Mouse (Mus musculus) adrenal gland (tissue): ENCODE measurements around the gene Rapsn.

ENCODE experiments used
- intact Hi-C: fragments of 180-260 bp; cut with DNase I; formaldehyde crosslinking; loops from one replicate; pipeline ENCODE4 v1.15.1; 2025

Rapsn gene

GRCm38 (mm10) chr2:91053181-91053933 lies 17.9 kb downstream of the Rapsn start:
- intact Hi-C loops: no loop called here

- intact Hi-C loops: no loop called here
Measured at GRCm38 (mm10) chr2:91053934-91054382, 18.5 kb downstream of the Rapsn start, which contains the start of gene Psmc3. TSS of gene Psmc3 (plus strand) at chr2:91054009.

GRCm38 (mm10) chr2:91058435-91058834 lies 23.0 kb downstream of the Rapsn start:
- intact Hi-C loops: no loop called here

DNA sequence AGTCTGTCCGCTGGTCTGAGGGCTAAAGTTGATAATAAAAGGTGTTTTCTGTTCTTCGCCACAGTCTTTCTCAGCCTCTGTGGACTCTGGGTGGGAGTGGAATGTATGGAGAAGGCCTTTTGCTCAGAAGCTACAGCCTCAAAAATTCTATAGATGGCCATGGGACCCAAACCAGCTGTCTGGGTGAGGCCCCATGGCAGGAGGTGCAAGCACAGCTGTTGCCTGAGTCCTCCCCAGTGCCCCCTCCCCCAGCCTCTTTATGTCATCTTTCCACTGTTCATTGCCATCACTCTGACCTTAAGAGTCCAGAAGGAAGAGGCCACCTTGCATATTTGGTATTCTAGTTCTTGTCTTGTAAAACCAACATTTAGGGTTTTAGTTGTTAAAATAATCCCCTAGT lies 24.0 kb downstream of the Rapsn start:
- intact Hi-C loops: no loop called here

DNA sequence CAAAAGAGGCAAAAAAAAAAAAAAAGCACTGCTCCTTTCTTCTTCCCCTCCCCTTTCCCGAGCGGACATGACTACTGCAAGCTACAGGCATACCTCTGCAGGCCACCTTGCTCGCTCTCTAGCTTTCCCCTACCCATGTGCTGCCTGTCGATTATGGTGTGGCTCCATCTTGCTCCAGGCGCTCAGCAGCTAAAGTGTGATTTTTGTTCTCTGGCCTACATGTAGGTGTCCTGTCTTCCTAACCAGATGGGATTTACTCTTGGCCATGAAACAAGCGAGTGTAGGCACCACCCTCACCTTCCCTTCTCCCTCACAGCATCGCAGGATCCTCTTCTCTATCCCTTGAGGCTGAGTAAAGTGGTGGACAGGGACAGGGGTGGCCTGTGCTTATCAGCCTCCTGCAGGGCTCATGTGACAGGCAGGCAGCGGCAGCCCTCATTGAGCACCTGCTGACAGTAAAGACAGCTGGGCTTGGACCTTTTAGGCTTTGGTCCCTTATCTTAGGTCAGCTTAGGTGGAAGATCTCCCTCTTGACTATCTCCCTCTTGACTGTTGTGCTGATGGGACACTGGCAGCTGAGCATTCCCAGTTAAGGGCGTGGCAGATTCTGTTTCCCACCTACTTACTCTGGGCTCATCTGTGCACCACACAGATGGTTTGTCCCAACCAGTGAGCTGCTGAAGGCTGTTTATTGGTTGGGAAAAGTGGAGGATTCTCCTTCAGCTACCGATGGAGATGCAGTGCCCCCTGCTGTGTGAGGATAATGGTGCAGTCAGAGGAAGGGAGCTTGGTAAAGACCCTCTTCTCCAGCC lies 25.3 kb downstream of the Rapsn start:
- intact Hi-C loops: loop anchor here (5.0 to 10.0 kb wide), 2 partner anchors 116 to 193 kb away; partner anchors contain the start of gene Celf1

GRCm38 (mm10) chr2:91061849-91062481 lies 26.5 kb downstream of the Rapsn start:
- intact Hi-C loops: loop anchor here (5.0 to 10.0 kb wide), 2 partner anchors 117 to 195 kb away; partner anchors contain the start of gene Celf1

DNA sequence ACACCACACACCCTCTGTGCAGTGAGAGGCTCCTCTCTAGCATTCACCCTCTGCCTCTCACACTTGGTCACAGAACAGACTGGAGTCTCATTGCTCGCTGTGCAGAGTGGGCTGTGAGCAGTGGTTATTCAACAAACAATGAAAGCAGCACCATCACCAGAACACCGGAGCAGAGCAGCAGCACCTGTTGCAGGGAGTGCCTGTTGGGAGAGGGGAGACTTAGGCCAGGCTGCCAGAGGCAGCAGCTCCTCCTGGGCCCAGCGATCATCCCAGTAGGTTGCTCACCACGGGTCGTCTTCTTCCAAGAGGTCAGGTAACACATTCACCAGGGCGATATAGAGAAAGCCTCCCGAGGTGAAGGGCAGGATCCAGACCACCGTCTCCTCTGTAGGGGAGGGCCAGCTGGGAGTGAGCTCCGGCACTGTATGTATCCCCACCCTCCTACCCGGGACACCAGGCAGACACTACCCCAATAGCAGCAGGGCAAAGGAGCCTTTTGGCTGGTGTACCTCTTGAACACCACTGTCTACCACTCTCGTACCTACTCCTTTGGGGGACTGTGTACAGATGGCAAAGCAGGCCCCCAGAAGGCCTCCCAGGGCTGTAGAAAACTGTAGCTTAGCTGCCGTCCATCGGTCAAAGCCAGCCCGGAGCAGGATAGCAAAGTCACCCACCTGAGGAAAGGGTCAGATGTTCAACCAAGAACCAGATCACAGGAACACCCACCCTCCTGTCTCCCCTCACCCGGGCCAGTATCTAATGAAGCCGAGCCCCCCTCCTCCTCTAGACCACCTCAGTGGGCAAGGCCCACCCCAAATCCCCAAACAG lies 27.6 kb downstream of the Rapsn start:
- intact Hi-C loops: loop anchor here (5.0 to 10.0 kb wide), 2 partner anchors 118 to 196 kb away; partner anchors contain the start of gene Celf1

- intact Hi-C loops: loop anchor here (5.0 to 10.0 kb wide), 2 partner anchors 119 to 197 kb away; partner anchors contain the start of gene Celf1
Measured at GRCm38 (mm10) chr2:91064211-91064610, 28.8 kb downstream of the Rapsn start.

DNA sequence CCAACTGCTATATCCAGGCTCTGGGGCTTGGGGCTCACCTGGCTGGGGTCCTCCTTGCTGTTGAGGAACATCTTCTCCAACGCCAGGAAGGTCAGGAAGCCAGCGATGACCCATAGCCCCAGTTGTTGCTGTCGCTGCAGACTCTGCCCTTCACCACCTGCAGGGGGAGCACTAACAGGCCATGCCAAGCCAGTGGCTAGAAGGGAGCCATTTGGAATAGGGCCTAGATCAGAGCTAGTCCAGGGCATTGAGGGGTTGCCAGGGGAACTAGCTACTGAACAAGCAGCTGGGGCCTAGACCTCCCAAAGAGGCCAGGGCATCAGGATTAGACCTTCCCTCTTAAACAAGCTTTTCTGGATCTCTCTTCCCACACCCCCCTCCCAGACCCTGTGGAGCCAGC lies 30.1 kb downstream of the Rapsn start:
- intact Hi-C loops: loop anchor here (10.0 kb wide), 1 partner anchor 121 kb away; the partner anchor contains the start of gene Celf1

DNA sequence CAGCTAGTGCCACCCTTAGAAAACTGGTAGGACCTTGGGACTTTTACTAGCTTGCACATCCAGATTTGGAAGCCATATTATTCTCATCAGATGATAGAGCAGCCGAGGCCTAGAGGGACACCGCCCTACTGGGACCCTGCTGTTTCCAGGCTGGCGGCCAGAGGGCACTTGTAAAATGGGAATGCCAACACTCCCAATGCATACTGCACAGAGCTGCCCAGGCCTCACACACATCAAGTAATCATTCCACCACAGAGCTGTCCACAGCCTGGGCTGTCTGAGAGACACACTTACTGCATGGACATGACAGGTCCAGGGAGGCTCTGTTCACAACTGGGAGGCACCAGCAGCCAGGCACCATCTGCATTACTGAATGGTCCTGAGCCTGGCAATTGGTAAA lies 31.0 kb downstream of the Rapsn start:
- intact Hi-C loops: loop anchor here (10.0 kb wide), 1 partner anchor 122 kb away; the partner anchor contains the start of gene Celf1

GRCm38 (mm10) chr2:91068162-91068871 lies 32.9 kb downstream of the Rapsn start:
- intact Hi-C loops: loop anchor here (10.0 kb wide), 1 partner anchor 124 kb away; the partner anchor contains the start of gene Celf1

DNA sequence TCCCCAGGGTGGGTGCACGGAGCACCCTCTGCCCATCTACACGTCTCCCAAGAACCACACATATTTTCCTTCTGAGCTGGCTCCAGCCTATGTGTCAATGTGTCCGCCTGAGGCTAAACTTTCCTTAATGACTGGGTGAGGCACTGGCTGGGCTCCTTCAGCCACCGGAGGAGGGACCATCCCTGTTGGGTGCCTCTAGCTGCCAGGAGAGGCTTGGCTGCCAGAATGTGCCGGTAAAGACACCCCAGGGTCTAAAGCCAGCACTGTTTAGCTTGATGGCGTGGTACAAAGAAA lies 33.4 kb downstream of the Rapsn start:
- intact Hi-C loops: loop anchor here (10.0 kb wide), 1 partner anchor 124 kb away; the partner anchor contains the start of gene Celf1

DNA sequence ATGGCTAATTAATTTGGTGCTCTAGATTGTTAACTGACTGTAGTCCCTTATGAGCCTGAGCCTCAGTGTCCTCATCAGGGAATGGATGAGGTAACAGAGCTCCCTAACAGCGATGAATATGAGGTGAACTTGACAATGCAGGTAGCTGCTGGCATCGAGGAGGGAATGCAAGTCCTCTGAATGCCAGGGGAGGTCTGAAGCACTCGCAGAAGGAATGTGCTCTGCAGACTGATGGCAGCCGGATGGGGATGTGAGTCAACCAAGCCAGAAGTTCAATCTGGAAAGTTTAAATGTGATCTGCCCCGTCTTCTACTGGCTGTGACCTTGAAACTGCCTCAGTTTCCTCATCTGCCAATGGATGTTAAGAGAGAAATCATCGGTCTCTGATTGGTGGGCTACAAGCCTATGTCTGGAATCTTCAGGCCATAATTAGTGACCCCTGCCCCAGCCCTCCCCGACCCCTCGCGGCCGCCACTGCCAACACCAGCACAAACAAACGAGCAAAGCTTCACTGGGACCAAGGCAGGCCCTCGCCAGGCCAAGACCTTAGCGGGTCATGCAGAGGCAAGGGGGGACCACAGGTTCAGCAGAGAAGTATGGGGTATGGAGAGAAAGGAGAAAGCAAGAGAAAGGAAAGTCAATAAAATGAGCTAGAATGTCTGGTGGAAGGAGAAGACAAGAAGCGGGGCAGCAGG lies 34.0 kb downstream of the Rapsn start:
- intact Hi-C loops: loop anchor here (10.0 kb wide), 1 partner anchor 125 kb away; the partner anchor contains the start of gene Celf1

GRCm38 (mm10) chr2:91070076-91070800 lies 34.8 kb downstream of the Rapsn start, which contains the start of gene Slc39a13:
TSS of gene Slc39a13 (minus strand) at chr2:91070417.
- intact Hi-C loops: loop anchor here (1.0 kb wide), 1 partner anchor 31 kb away; no protein-coding TSS in a partner anchor

GRCm38 (mm10) chr2:91071059-91071458 lies 35.6 kb downstream of the Rapsn start:
- intact Hi-C loops: no loop called here

DNA sequence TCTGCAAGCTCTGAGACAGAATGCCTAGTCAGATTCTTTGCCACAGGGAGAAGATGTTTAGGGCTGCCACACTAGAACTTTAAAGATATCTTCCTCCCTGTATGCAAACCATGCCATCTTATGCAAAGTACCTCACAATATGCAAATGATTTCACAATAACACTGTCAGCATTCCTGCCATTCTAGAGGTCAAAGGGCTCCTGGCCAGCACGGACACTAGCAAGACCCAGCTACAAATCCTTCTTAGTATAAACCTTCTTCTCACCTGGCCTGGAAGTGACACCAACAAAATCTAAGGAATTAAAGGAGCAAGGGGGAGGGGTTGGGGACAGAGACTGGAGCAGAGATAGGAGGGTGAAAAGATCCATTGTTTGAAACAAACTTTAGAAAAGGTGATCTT lies 36.7 kb downstream of the Rapsn start:
- intact Hi-C loops: no loop called here

DNA sequence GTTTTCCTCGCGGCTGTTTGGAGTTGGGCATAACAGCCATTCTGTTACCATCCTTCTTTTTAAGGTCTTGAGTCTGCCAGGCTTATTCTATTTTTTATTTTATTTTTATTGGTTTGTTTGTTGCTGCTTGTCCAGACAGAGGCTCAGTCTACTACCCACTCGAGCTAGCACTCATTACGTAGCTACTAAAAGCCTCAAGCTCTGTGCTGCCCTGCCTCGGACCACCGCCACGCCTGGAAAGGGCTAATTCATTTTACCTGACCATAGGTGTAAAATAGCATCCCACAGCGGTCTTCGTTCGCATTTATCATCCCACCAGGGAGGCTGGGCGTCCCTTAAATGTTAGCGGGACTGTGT lies 42.5 kb downstream of the Rapsn start:
- intact Hi-C loops: no loop called here

DNA sequence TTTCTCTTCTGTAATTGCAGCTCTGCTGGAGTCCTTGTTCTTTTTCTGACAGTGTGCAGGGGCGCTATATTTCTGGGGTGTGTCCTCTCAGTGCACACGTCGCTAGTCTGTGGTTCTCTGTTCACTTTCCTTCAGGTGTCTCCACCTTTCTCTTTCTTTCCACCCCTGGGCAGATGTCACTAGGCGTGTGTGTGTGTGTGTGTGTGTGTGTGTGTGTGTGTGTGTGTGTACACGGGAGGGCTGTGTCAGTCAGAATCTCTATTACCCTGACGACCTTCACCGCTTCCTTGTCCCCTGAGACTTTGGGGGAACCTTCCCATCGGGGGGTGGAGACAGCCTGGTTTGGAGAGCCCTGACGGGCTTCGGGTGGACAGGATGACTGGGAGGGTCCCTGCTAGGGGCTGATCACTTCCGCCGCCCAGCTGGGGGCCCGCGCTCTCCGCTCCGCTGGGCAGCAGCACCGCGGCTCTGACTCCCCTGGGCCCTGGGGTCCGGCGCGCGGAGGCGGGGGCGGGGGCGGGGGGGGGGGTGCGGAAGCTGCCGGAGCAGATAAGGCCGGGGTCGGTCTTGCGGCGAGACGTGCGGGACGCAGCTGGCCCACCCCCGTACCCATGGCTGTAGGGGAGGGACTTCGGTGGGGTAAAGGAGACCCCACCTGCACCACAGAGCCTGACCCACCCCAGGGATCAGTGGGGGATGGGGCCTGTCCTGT lies 43.0 kb downstream of the Rapsn start:
- intact Hi-C loops: no loop called here
